Mouse (Mus musculus) induced T-regulatory cell, adult 2 months (primary cell): ENCODE data around the gene Kif21b.

Experiments used
- DNase-seq: peaks from one replicate; pipeline ENCODE4 v3.0.0-alpha.2; 2012; ENCODE audit warnings: low read depth

Gene Kif21b

GRCm38 (mm10) chr1:136159830-136160229 lies 28.6 kb downstream of the Kif21b start:
- no peak for DNase-seq

- no peak for DNase-seq
Observed at GRCm38 (mm10) chr1:136160297-136160696, 29.1 kb downstream of the Kif21b start.

- DNase-seq: no peak
Observed at GRCm38 (mm10) chr1:136160930-136161329, 29.7 kb downstream of the Kif21b start.

GRCm38 (mm10) chr1:136161333-136161921 lies 30.2 kb downstream of the Kif21b start:
- DNase-seq: no peak

- DNase-seq: no peak
Observed at GRCm38 (mm10) chr1:136165436-136165835, 34.2 kb downstream of the Kif21b start.

GRCm38 (mm10) chr1:136167657-136168056 lies 36.5 kb downstream of the Kif21b start:
- DNase-seq: no peak

GRCm38 (mm10) chr1:136170109-136170508 lies 38.9 kb downstream of the Kif21b start:
- peak; percentile 83 for DNase-seq

- no peak for DNase-seq
Observed at GRCm38 (mm10) chr1:136172696-136173095, 41.5 kb downstream of the Kif21b start.

- DNase-seq: peak; percentile 74
Observed at GRCm38 (mm10) chr1:136174101-136174606, 43.0 kb downstream of the Kif21b start.

GRCm38 (mm10) chr1:136175183-136175582 lies 44.0 kb downstream of the Kif21b start:
- DNase-seq: peak; percentile 81

GRCm38 (mm10) chr1:136177085-136177484 lies 45.9 kb downstream of the Kif21b start:
- DNase-seq: no peak

- no peak for DNase-seq
Observed at GRCm38 (mm10) chr1:136178741-136179140, 47.6 kb downstream of the Kif21b start.

GRCm38 (mm10) chr1:136179511-136180001 lies 48.4 kb downstream of the Kif21b start:
- no peak for DNase-seq

- no peak for DNase-seq
Observed at GRCm38 (mm10) chr1:136190033-136190432, 58.8 kb downstream of the Kif21b start.

GRCm38 (mm10) chr1:136212803-136213202 lies 81.6 kb downstream of the Kif21b start, which contains the start of gene Mroh3:
Mroh3 (minus strand) TSS chr1:136212828.
- DNase-seq: peak; percentile 63

- DNase-seq: no peak
Observed at GRCm38 (mm10) chr1:136214304-136214703, 83.1 kb downstream of the Kif21b start.

GRCm38 (mm10) chr1:136220037-136220871 lies 89.1 kb downstream of the Kif21b start:
- no peak for DNase-seq

- DNase-seq: no peak
Observed at GRCm38 (mm10) chr1:136222386-136222785, 91.2 kb downstream of the Kif21b start.

GRCm38 (mm10) chr1:136223758-136224342 lies 92.7 kb downstream of the Kif21b start:
- DNase-seq: no peak

GRCm38 (mm10) chr1:136225846-136226245 lies 94.7 kb downstream of the Kif21b start:
- DNase-seq: no peak

GRCm38 (mm10) chr1:136226626-136227025 lies 95.4 kb downstream of the Kif21b start:
- DNase-seq: no peak
